Mouse (Mus musculus): ENCODE results near the gene Spata22. TPM values are rescaled to one million over a fixed set of nuclear protein-coding genes. Genes with fewer than 3 reads are reported as not detected.

The Spata22 gene
- polyA plus RNA-seq, 1 experiment: not detected

DNA sequence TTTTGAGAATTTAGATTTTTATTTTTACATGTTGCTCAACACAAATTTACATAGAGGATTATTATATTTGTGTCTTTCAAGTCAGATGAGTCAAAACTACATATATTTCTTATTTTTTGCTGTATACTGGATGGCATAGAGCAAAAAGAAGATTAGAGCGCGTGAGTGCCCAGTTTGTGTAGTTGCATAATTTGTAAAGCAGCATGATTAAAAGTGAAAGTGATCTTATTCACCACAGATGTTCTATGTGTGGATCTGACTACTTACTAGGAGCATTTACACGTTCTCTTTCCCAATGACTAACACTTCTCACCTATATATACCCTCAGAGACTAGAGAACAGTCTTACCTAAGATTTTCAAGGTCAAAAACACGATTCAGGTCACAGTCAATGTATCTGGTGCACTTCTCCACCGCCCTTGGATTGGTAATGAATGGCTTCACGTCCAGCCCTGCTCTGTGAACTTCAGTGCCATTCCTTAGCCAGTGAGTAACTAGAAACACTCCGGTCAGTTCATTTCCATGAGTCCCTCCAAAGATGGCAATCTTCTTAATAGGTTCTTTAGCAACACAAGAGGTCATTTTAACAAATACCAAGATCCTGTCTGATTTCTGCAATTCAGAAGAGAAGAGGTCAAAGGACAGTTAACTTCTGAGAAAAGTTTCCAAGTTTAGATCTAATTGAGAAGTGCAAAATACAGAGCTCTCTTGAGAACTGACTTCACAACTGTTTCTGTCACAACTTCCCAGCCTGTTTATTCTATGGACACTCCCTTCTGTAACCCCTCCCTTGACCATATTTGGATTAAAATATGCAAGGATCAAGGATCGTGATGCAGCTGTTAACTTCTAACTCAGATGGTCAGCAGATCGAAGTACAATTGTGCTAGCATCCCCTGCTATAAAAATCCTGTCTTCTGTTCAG lies 5.4 kb upstream of the Spata22 start:
- DNase-seq: no peak
- no peaks in the 10 kb centered on the region for H3K4me1 ChIP-seq (ENCODE audit: control insufficient read depth, insufficient read depth, low read length)
- 47% methylated on average over 9 of the region's 9 CpGs for WGBS
- peak overlapping the region; percentile 63 for H3K4me3 ChIP-seq (replicated peaks; ENCODE audit: extremely low read depth, low read depth, low read length)
- TF ChIP-seq CTCF (IDR thresholded peaks at IDR 0.05; ENCODE audit: insufficient read depth, low read length) (no peak), POLR2A (IDR thresholded peaks at IDR 0.05; ENCODE audit: borderline replicate concordance, extremely low read depth, low read depth, low read length) (no peak)

DNA sequence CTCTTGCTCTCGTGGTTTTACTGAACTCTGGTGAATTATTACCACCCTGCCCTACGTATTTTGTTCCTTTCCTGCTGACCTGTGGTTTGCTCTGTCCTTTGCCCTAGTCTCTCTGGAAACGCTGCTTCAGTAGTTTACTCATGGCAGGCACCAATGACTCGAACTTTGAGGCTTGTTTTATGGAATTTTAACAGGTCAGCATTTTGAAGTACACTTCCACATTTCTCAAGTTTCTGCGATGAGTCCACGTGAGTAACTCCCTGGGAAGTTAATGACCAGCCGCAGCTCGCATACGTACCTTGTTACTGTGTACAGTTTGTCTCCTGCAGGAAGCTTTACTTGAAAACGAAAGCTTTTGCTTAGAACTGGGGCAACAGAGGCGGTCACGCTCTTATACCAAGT lies 3.1 kb upstream of the Spata22 start:
- no peaks in the 10 kb centered on the region for H3K4me1 ChIP-seq (ENCODE audit: control insufficient read depth, insufficient read depth, low read length)
- DNase-seq: peak; percentile 7
- TF ChIP-seq CTCF (IDR thresholded peaks at IDR 0.05; ENCODE audit: insufficient read depth, low read length): no peak
- TF ChIP-seq POLR2A (IDR thresholded peaks at IDR 0.05; ENCODE audit: borderline replicate concordance, extremely low read depth, low read depth, low read length): no peak
- WGBS: 20% methylated on average over 12 of the region's 12 CpGs
- H3K4me3 ChIP-seq (replicated peaks; ENCODE audit: extremely low read depth, low read depth, low read length): peak overlapping the region; percentile 32

DNA sequence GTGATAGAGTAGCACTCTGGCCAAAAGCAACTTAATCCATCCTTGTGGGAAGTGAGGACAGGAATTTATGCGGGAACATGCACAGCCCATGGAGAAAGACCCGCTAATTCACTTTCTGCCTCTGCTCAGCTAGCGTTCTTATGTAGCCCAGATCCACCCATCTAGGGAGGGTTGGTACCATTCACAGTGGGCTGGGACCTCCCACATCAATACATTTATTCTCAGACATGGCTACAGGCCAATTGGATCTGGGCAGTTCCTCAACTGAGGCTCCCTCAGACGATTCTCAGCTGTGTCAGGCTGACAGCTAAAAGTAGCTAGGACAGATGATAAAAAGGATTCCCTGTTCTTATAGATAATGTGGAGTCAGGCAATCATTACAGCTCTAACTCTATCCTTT lies 2.2 kb upstream of the Spata22 start:
- DNase-seq: no peak
- 47% methylated on average over 4 of the region's 4 CpGs for WGBS
- TF ChIP-seq POLR2A (IDR thresholded peaks at IDR 0.05; ENCODE audit: borderline replicate concordance, extremely low read depth, low read depth, low read length) (no peak), CTCF (IDR thresholded peaks at IDR 0.05; ENCODE audit: insufficient read depth, low read length) (no peak)
- no peaks in the 10 kb centered on the region for H3K4me1 ChIP-seq (ENCODE audit: control insufficient read depth, insufficient read depth, low read length)
- no peak overlapping the region for H3K4me3 ChIP-seq (replicated peaks; ENCODE audit: extremely low read depth, low read depth, low read length)

DNA sequence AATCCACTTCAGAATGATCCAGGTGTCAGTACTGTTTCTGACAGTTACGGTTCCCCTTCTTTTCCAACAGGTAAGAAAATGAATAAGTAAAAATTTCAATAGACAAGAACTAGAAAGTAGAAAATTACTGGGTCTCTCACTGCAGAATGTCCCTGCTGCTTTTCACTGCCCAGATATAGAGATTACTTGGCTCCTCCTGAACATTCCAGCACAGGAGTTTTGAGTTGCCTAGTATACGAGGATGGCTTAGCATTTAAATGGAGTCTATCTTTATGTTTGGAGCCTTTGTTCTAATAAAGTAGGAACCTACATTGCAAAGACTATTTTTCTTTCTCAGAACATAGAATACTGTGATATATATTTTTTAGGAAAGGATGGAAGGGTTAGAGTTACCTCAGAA lies 3.8 kb downstream of the Spata22 start:
- no peak for TF ChIP-seq POLR2A (IDR thresholded peaks at IDR 0.05; ENCODE audit: borderline replicate concordance, extremely low read depth, low read depth, low read length)
- no peak for TF ChIP-seq CTCF (IDR thresholded peaks at IDR 0.05; ENCODE audit: insufficient read depth, low read length)
- WGBS: 81% methylated on average over 2 of the region's 2 CpGs
- Histone ChIP-seq H3K4me3 (replicated peaks; ENCODE audit: extremely low read depth, low read depth, low read length) (no peak overlapping the region), H3K4me1 (ENCODE audit: control insufficient read depth, insufficient read depth, low read length) (no peaks in the 10 kb centered on the region)
- no peak for DNase-seq

DNA sequence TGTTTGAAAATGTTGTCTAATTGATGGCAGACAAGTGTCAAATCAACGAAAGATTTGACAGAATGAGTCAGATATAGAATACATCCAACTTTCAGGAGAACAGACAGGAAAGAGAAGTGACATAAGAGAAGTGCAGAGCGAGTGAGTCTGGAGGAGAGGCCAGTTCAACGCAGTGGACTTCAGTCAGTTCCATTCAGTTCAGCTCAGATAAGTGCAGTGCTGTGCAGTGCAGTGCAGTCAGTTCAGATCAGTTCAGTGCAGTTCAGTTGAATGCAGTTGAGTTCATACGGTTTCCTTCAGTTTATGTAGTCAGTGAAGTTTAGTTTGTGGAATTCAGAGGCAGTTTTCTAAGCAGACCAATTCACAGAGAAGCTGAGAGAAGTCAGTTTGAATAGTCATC lies 7.4 kb downstream of the Spata22 start:
- Histone ChIP-seq H3K4me1 (ENCODE audit: control insufficient read depth, insufficient read depth, low read length) (no peaks in the 10 kb centered on the region), H3K4me3 (replicated peaks; ENCODE audit: extremely low read depth, low read depth, low read length) (no peak overlapping the region)
- no peak for DNase-seq
- TF ChIP-seq CTCF (IDR thresholded peaks at IDR 0.05; ENCODE audit: insufficient read depth, low read length) (no peak), POLR2A (IDR thresholded peaks at IDR 0.05; ENCODE audit: borderline replicate concordance, extremely low read depth, low read depth, low read length) (no peak)
- 70% methylated on average over 4 of the region's 4 CpGs for WGBS

DNA sequence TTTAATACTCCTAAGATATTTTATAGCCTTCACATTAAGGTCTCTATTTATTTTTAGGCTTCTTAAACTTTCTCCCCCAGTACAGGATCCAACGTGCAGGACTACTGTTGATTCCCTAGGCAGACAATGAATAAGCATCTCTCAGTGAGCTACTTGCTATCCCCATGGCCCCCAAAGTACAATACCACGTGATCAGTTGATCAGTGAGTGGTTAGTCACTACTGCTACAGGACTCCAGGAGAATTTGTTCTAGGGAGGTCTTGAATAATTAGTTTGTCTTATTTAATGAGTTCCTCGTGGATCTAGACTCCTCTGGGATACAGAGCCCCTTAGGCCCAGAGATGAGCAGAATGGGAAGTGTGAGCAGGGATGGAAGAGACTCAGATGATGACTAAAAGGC lies 20.9 kb downstream of the Spata22 start, which contains the start of gene Olfr20:
Gene Olfr20, plus strand, starts transcription at position 301 of the 400 bp plus-strand sequence.
- no peaks in the 10 kb centered on the region for H3K4me1 ChIP-seq (ENCODE audit: control insufficient read depth, insufficient read depth, low read length)
- no peak within 1 kb of the TSS for H3K4me3 ChIP-seq (replicated peaks; ENCODE audit: extremely low read depth, low read depth, low read length)
- no peak for DNase-seq
- no peak for TF ChIP-seq CTCF (IDR thresholded peaks at IDR 0.05; ENCODE audit: insufficient read depth, low read length)
- no peak for TF ChIP-seq POLR2A (IDR thresholded peaks at IDR 0.05; ENCODE audit: borderline replicate concordance, extremely low read depth, low read depth, low read length)
- 43% methylated on average over 3 of the region's 3 CpGs for WGBS

DNA sequence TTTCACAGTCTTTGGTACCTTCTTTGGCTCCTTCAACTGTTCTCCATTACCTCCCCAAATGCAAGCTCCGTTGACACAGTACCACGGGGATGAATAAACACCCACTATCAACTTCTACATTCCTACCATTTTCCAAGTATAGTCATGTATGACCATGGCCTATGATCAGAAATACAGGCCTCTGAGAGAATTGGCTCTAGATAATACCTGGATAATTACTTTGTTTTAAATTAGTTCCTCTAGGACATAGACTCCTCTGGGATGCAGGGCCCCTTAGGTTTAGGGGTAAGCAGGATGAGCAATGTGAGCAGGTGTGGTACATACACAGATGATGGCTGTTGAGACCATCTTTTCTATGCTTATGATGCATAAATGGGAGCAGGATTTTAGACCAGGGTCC lies 41.4 kb downstream of the Spata22 start, which contains the start of gene Olfr376:
Gene Olfr376, plus strand, starts transcription at position 301 of the 400 bp plus-strand sequence.
- no peak for TF ChIP-seq POLR2A (IDR thresholded peaks at IDR 0.05; ENCODE audit: borderline replicate concordance, extremely low read depth, low read depth, low read length)
- TF ChIP-seq CTCF (IDR thresholded peaks at IDR 0.05; ENCODE audit: insufficient read depth, low read length): no peak
- no peak within 1 kb of the TSS for H3K4me3 ChIP-seq (replicated peaks; ENCODE audit: extremely low read depth, low read depth, low read length)
- no peak for DNase-seq
- H3K4me1 ChIP-seq (ENCODE audit: control insufficient read depth, insufficient read depth, low read length): no peaks in the 10 kb centered on the region
- 73% methylated on average over 2 of the region's 2 CpGs for WGBS

DNA sequence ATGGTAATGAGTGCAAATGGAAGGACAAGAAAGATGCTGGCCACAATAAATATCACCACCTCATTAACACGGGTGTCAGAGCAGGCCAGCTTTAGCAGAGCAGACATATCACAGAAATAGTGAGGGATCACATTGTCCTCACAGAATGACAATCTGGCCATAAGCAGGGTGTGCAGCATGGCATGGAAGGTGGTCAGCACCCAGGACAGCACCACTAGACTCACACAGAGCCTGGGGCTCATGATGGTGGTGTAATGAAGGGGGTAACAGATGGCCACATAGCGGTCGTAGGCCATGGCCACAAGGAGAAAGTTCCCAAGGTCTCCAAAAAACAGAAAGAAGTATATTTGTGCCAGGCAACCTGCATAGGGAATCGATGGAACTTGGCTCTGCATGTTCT lies 65.8 kb downstream of the Spata22 start:
- Histone ChIP-seq H3K4me1 (ENCODE audit: control insufficient read depth, insufficient read depth, low read length) (no peaks in the 10 kb centered on the region), H3K4me3 (replicated peaks; ENCODE audit: extremely low read depth, low read depth, low read length) (no peak overlapping the region)
- no peak for DNase-seq
- no peak for TF ChIP-seq POLR2A (IDR thresholded peaks at IDR 0.05; ENCODE audit: borderline replicate concordance, extremely low read depth, low read depth, low read length)
- no peak for TF ChIP-seq CTCF (IDR thresholded peaks at IDR 0.05; ENCODE audit: insufficient read depth, low read length)
- WGBS: 60% methylated on average over 4 of the region's 4 CpGs

Other genes with a start within 250 kb of the Spata22 start
- 3.8 and 4.3 TPM in 2 replicates for gene Itgae, start 239.2 kb upstream of the Spata22 start, polyA plus RNA-seq (2012; rRNA removed)
- gene Haspin, start 191.4 kb upstream of the Spata22 start, polyA plus RNA-seq (2012; rRNA removed): 0.41 and 0.70 TPM in 2 replicates
- 3.2 and 5.5 TPM in 2 replicates for gene P2rx5, start 169.3 kb upstream of the Spata22 start, polyA plus RNA-seq (2012; rRNA removed)
- 47.9 and 55.4 TPM in 2 replicates for gene Emc6, start 152.7 kb upstream of the Spata22 start, polyA plus RNA-seq (2012; rRNA removed)
- 109 and 123 TPM in 2 replicates for gene Tax1bp3, start 152.7 kb upstream of the Spata22 start, polyA plus RNA-seq (2012; rRNA removed)
- gene Ctns, start 130.7 kb upstream of the Spata22 start, polyA plus RNA-seq (2012; rRNA removed): 14.2 and 17.2 TPM in 2 replicates
- 3.7 and 4.4 TPM in 2 replicates for gene Shpk, start 130.3 kb upstream of the Spata22 start, polyA plus RNA-seq (2012; rRNA removed)
- 0.09 and 0.55 TPM in 2 replicates for gene Trpv1, start 95.4 kb upstream of the Spata22 start, polyA plus RNA-seq (2012; rRNA removed)
- gene Trpv3, start 62.4 kb upstream of the Spata22 start, polyA plus RNA-seq (2012; rRNA removed): 0.14 and 0.49 TPM in 2 replicates
- 1.5 and 2.2 TPM in 2 replicates for gene Aspa, start 145 bp upstream of the Spata22 start, polyA plus RNA-seq (2012; rRNA removed)
- gene Gm49340, start within 50 bp of the Spata22 start, polyA plus RNA-seq (2012; rRNA removed): 0.05 TPM in 1 of 2 replicates, not detected in the other
- gene Olfr20, start 21.0 kb downstream of the Spata22 start, polyA plus RNA-seq (2012; rRNA removed): not detected in 2 replicates
- not detected in 2 replicates for gene Olfr376, start 41.5 kb downstream of the Spata22 start, polyA plus RNA-seq (2012; rRNA removed)
- gene Olfr1, start 69.9 kb downstream of the Spata22 start, polyA plus RNA-seq (2012; rRNA removed): not detected in 2 replicates
- not detected in 2 replicates for gene Olfr378, start 98.7 kb downstream of the Spata22 start, polyA plus RNA-seq (2012; rRNA removed)
- gene Olfr380, start 127.8 kb downstream of the Spata22 start, polyA plus RNA-seq (2012; rRNA removed): not detected in 2 replicates
- not detected in 2 replicates for gene Olfr381, start 161.9 kb downstream of the Spata22 start, polyA plus RNA-seq (2012; rRNA removed)
- gene Olfr382, start 187.5 kb downstream of the Spata22 start, polyA plus RNA-seq (2012; rRNA removed): not detected in 2 replicates

All from lung, adult 2 months (tissue).